21 mouse cellular contexts compared by ENCODE assay signal in genomic region chr10:84654029-84654428, GRCm38 (mm10). TPM values are rescaled to one million over a fixed set of nuclear protein-coding genes. Genes with fewer than 3 reads are reported as not detected.
A peak's percentile ranks its signal among the peaks of the same experiment; 100 is the strongest.
DNase-seq lines count a peak whose midpoint lies in the region; ATAC-seq and TF ChIP-seq lines count a peak whose summit lies in the region.
"Had no signal": no experiment of that assay in that cellular context is flagged by ENCODE, and none has a peak within 500 bp of the region (broad histone marks: within the 10 kb centered on the region; RNA-seq: fewer than 3 reads in every experiment).

No protein-coding gene starts in this region.

- no peak for ATAC-seq in midbrain, embryonic 11.5 days (ENCODE audit: low FRiP score)
- no peak for ATAC-seq in midbrain, embryonic 16.5 days
- ATAC-seq: activated CD4-positive, CD25-positive, alpha-beta regulatory T cell, adult 4 months; CD4-positive, CD25-positive, alpha-beta regulatory T cell, adult 4 months; Patski had no signal

- H3K27ac ChIP-seq in gastrocnemius, adult 2 months: peak overlapping the region; percentile 43; the same call in 1 of the 2 replicates
- H3K27ac ChIP-seq in midbrain, embryonic 11.5 days (ENCODE audit: low read depth, low read length): no peak overlapping the region
- H3K27ac ChIP-seq in midbrain, embryonic 16.5 days (ENCODE audit: low read length): no peak overlapping the region

- TF ChIP-seq CTCF in gastrocnemius, adult 2 months (IDR thresholded peaks at IDR 0.05): no peak

- peaks cover 20% of the 10 kb centered on the region for H3K4me1 ChIP-seq in midbrain, embryonic 11.5 days (ENCODE audit: control insufficient read depth, insufficient read depth, low read length)
- H3K4me1 ChIP-seq in midbrain, embryonic 16.5 days (ENCODE audit: control insufficient read depth, insufficient read depth, low read length): peaks cover 4% of the 10 kb centered on the region

- no peak overlapping the region for H3K4me2 ChIP-seq in midbrain, embryonic 11.5 days
- no peak overlapping the region for H3K4me2 ChIP-seq in midbrain, embryonic 16.5 days (ENCODE audit: low read length)

- no peaks in the 10 kb centered on the region for H3K27me3 ChIP-seq in midbrain, embryonic 11.5 days (ENCODE audit: control insufficient read depth, insufficient read depth, low read length)
- H3K27me3 ChIP-seq in midbrain, embryonic 16.5 days (ENCODE audit: control insufficient read depth, insufficient read depth, low read depth, low read length): no peaks in the 10 kb centered on the region
- H3K27me3 ChIP-seq: CH12.LX, Patski had no signal

- H3K4me3 ChIP-seq in gastrocnemius, adult 2 months: no peak overlapping the region
- no peak overlapping the region for H3K4me3 ChIP-seq in midbrain, embryonic 11.5 days (ENCODE audit: low read depth, low read length)
- no peak overlapping the region for H3K4me3 ChIP-seq in midbrain, embryonic 16.5 days (ENCODE audit: low read depth, low read length)

- DNase-seq in gastrocnemius, adult 2 months: no peak
- no peak for DNase-seq in gastrocnemius, postnatal 25 days
- peak; percentile 61 for DNase-seq in heart, adult 11 months
- DNase-seq in heart, postnatal 10 days: no peak
- DNase-seq in midbrain, embryonic 11.5 days (ENCODE audit: low spot score, missing footprints): peak; percentile 56
- DNase-seq: adrenal gland, adult 2 months; adrenal gland, adult 8-10 months; adrenal gland, postnatal 10 days; adrenal gland, postnatal 14 days; adrenal gland, postnatal 25 days; adrenal gland, postnatal 36 days; B cell, adult 2 months; cerebellum, adult 11 months; cerebellum, adult 11-12 months; cerebellum, adult 18-20 months had no signal

- no peak overlapping the region for H3K9ac ChIP-seq in midbrain, embryonic 11.5 days (ENCODE audit: low read length)
- H3K9ac ChIP-seq in midbrain, embryonic 16.5 days (ENCODE audit: low read depth, low read length): no peak overlapping the region

- H3K9me3 ChIP-seq in midbrain, embryonic 11.5 days (ENCODE audit: control insufficient read depth, low read length): no peaks in the 10 kb centered on the region
- no peaks in the 10 kb centered on the region for H3K9me3 ChIP-seq in midbrain, embryonic 16.5 days (replicated peaks; ENCODE audit: control insufficient read depth, low read length, poor library complexity, severe bottlenecking)
- H3K9me3 ChIP-seq: G1E had no signal

- WGBS in midbrain, embryonic 11.5 days: 77% methylated on average over 4 of the region's 4 CpGs
- 76% methylated on average over 4 of the region's 4 CpGs for WGBS in midbrain, embryonic 16.5 days

- H3K36me3 ChIP-seq in midbrain, embryonic 11.5 days (ENCODE audit: control insufficient read depth, insufficient read depth, low read length): 0 out of 2 replicates have a peak, but pooled peaks cover 3% of the 10 kb centered on the region
- H3K36me3 ChIP-seq in midbrain, embryonic 16.5 days (ENCODE audit: control insufficient read depth, insufficient read depth, low read length): peaks cover 12% of the 10 kb centered on the region

- intact Hi-C loops in gastrocnemius, adult 2 months (cut with DNase I): no loop called here
- intact Hi-C loops in heart, postnatal 10 days (cut with DNase I): no loop called here

RNA-seq across cellular contexts. Expression of gene Polr3b, which starts 31.9 kb away (rescaled TPM):
- total RNA-seq in gastrocnemius, adult 2 months (2021): 10 to 100 TPM in 1 of 2 experiments, 1 to 10 TPM in 1; 9.3 to 13.3 TPM
- 10 to 100 TPM in 1 of 2 experiments, 1 to 10 TPM in 1; 8.1 to 11.3 TPM for total RNA-seq in gastrocnemius, postnatal 25 days (2021)
- 10 to 100 TPM; 11.0 to 12.7 TPM for total RNA-seq in heart, postnatal 10 days (2021)
- 16.0 and 18.0 TPM in 2 replicates for polyA plus RNA-seq in midbrain, embryonic 11.5 days (2014; fragmentation: Nextera tagmentation; extraction: Ambion mirVana)
- polyA plus RNA-seq in midbrain, embryonic 16.5 days (2015; fragmentation: Nextera tagmentation; extraction: Ambion mirVana): 13.9 and 14.7 TPM in 2 replicates

Comparison
In these comparisons a context has a peak if more than half of its experiments do, and no peak if none do; other contexts are left out.
1. DNase-seq: peak in heart, adult 11 months (single experiment) and midbrain, embryonic 11.5 days (single experiment); none in gastrocnemius, adult 2 months (single experiment), gastrocnemius, postnatal 25 days (single experiment) and heart, postnatal 10 days (0 of 2).